Mouse (Mus musculus): ENCODE measurements around the gene Foxl1. TPM values are rescaled to one million over a fixed set of nuclear protein-coding genes. Genes with fewer than 3 reads are reported as not detected.

The Foxl1 gene
- total RNA-seq, 2 experiments from 2014 or later: not detected

DNA sequence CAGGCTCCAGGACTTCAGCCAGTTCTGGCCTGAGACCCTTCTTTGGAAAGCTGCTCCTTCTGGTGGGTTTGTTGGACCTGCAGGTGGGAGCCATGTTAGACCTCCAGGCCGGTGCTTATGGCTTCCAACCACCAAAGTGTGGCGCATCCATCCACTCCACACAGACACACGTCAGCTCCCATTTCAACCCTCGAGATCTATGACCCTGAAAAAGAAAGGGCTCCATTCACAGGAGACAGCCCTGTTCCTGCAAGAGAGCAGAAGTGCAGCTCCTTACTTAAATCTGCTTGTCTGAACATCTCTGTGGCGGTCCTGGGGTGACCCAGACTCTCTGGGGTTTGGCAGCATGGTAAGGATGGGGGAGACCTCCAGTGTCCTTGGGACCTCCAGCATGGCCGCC lies 34.2 kb upstream of the Foxl1 start:
- DNase-seq: no peak

DNA sequence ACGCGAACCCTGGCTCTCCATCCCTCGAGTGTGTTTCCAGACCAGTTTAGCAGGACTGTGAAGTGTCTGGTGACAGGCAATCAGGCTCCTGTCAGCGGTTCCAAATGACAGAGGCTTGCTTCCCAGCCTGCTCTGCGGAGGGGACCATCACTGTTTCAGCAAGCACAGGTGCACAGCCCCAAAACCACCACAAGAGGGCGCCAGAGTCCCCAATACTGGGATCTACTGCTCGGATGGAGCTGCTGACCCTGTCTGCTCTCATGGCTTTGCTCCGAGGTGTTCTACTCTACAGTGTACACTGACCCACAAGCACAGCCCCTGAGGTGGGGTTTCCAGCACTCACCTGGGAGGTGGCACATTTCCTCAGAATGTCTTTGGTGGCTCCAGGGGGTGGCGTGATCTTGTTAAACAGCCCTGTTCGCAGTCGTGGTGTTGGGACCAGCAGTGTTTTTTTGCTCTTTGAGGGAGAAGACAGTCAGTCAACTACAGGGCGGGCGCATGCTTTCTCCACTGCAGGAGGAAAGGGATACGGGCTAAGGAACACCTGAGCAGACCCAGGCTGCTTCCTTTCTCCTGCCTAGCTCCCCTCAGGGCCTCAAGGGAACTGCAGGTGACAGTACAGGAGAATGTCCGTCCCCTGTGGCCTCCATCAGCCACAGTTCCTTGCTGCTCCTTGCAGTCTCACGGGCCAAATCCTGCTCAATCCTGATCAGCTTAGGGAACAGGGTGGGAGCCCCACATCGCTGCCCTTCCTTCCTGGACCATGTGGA lies 23.5 kb upstream of the Foxl1 start:
- DNase-seq: peak; percentile 44

DNA sequence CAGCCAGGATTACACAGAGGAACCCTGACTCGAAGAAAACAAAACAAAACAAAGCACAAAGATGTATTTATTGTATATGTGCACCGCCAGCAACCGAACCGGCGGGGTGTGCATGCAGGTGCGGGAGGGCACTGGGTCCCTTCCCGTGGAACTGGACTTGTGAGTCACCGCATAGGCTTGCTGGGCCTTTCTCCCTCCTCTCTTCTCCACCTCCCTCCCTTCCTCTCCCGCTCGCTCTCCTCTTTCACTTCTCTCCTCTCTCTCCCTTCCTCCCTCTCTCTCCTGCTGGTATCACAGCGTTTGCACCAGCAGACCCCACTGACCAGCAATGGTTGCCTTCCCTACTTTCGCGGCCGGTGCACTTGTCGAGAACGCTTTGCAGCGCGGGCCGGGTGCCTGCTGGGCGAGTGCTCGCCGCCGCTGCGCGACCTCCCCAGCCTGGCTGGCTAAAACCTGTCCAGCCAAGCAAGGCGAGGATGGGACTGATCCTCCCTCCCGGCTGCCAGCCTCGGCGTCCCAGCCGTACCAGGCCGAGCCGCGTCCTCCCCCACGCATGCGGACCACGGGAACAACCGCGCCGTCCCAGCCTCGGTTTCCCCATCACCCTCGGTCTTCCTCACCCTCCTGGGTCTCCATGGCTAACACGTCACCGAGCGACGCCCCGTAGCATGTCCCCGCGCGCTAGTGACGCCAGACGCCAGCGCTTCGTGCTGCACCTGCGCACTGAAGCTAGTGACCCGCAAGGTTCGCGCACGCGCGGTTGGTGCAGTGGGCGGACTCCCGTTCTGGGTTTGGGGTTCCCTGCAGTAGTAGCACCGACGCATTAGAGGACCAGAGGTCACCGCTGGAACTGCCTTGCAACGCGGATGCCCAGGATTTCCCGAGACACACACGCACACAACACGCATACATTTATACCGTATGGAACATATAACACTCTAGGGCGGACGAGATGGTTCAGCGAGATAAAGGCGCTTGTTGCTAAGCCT lies 19.8 kb upstream of the Foxl1 start, which contains the start of gene Mthfsd:
Gene Mthfsd (minus strand): TSS at position 725 of the 989 bp plus-strand sequence.
- DNase-seq: peak; percentile 97

DNA sequence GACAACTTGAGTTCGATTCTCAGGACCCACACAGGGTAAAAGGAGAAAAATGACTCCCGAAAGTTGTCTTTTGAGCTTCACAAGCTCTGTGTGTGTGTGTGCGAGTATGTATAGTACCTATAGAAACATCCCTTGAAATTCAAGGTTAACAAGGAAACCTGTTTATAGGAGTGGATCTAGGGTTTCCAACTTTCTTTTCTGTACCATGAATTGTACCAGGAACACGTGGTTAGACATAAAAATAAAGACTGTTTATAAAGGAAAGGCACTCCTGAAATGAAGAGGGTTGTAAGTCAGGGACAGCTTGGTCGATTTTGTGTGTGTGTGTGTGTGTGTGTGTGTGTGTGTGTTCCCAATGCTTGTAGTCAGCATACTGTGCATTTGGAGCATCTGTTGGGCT lies 19.1 kb upstream of the Foxl1 start:
- no peak for DNase-seq

DNA sequence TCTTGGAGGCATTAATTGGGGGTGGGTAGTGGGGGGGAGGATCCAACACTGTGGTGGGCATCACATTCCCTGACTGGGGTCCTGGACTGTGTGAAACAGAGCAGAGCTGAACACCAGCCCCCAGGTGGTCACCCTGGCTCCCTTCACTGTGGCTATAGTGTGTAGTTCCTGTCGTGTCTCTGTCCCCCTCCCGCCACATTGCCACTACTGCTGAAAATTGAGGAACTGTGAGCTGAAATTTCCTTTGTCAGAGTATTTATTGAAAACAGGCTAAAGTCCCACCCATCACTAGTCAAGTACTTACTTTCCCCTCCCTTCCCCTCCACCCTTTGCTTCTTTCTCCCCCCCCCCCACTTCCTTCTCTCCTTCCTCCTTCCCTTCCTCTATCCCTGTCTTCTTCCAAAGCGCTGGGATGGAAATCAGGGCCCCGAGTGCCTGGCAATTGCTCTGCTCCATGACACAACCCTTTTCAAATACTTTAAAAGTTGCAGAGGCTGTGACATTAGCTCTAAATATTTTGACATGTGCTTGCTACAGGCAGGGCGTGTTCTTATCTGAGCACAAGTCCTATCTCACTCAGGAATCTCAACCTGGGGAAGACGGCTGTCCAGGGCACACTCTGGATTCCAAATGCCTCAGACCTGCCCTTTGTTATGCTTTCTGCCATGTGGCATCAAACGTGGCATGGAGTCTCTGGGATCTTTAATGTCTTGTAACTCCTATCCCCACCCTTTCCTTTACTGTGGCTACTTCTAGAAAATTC lies 16.4 kb upstream of the Foxl1 start:
- no peak for DNase-seq

DNA sequence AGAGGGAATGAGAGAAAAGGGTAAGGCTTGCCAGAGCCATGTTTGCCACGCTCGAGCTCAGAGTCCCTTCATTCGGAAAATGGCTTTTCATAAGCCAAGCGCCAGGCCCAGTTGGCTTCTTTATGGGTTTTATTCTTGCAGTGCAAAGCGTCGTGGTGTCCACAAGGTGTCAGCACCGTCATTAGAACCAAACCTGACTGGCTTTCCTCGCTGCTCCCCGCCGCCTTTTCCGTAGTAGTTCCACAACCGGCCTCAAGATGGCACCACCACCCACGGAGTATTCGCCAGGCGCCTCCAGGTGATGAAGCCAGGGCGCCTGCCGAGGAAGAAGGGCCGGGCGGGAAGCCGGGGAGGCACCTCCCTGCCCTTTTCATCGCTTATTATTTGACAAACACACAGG lies 14.5 kb upstream of the Foxl1 start:
- peak; percentile 89 for DNase-seq

DNA sequence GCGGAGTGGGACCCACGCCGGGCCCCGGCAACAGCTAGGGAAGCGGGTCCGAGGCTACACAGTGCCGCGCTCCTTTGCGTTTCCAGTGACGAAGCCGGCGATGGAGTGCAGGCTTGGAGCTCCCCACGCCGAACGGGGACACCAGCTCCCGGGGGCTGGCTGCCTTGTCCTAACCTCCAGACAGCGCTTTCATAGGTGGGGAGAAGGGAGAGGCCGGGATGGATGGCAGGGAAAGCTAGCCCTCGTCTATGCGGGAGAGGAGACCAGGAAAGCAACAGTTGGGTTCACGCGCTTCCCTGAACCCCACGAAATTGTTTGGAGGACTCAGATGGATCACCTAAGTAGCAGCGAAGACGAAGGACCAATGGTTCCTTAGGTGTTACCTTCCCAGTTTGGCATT lies 12.6 kb upstream of the Foxl1 start:
- DNase-seq: no peak

DNA sequence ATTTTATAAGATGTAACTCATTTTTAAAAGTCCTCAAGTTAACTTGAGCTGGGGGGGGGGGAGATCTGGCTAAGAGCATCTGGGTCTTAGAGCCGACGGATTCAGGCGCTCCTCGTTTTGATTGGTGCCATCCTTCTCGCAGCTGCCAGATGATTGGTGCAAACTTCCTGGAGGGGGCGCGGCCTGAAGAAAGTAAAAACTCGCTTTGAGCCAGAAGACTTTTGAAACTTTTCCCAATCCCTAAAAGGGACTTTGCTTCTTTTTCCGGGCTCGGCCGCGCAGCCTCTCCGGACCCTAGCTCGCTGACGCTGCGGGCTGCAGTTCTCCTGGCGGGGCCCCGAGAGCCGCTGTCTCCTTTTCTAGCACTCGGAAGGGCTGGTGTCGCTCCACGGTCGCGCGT lies 11.8 kb upstream of the Foxl1 start, which contains the start of gene Foxc2:
Gene Foxc2 (plus strand): TSS at position 224 of the 400 bp plus-strand sequence.
- DNase-seq: peak; percentile 81

DNA sequence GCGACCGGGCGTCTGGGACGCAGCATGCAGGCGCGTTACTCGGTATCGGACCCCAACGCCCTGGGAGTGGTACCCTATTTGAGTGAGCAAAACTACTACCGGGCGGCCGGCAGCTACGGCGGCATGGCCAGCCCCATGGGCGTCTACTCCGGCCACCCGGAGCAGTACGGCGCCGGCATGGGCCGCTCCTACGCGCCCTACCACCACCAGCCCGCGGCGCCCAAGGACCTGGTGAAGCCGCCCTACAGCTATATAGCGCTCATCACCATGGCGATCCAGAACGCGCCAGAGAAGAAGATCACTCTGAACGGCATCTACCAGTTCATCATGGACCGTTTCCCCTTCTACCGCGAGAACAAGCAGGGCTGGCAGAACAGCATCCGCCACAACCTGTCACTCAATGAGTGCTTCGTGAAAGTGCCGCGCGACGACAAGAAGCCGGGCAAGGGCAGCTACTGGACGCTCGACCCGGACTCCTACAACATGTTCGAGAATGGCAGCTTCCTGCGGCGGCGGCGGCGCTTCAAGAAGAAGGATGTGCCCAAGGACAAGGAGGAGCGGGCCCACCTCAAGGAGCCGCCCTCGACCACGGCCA lies 11.1 kb upstream of the Foxl1 start:
- no peak for DNase-seq

DNA sequence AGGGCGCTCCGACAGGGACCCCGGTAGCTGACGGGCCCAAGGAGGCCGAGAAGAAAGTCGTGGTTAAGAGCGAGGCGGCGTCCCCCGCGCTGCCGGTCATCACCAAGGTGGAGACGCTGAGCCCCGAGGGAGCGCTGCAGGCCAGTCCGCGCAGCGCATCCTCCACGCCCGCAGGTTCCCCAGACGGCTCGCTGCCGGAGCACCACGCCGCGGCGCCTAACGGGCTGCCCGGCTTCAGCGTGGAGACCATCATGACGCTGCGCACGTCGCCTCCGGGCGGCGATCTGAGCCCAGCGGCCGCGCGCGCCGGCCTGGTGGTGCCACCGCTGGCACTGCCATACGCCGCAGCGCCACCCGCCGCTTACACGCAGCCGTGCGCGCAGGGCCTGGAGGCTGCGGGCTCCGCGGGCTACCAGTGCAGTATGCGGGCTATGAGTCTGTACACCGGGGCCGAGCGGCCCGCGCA lies 10.5 kb upstream of the Foxl1 start:
- DNase-seq: no peak

DNA sequence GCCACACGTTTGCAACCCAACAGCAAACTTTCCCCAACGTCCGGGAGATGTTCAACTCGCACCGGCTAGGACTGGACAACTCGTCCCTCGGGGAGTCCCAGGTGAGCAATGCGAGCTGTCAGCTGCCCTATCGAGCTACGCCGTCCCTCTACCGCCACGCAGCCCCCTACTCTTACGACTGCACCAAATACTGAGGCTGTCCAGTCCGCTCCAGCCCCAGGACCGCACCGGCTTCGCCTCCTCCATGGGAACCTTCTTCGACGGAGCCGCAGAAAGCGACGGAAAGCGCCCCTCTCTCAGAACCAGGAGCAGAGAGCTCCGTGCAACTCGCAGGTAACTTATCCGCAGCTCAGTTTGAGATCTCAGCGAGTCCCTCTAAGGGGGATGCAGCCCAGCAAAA lies 9.8 kb upstream of the Foxl1 start:
- no peak for DNase-seq

DNA sequence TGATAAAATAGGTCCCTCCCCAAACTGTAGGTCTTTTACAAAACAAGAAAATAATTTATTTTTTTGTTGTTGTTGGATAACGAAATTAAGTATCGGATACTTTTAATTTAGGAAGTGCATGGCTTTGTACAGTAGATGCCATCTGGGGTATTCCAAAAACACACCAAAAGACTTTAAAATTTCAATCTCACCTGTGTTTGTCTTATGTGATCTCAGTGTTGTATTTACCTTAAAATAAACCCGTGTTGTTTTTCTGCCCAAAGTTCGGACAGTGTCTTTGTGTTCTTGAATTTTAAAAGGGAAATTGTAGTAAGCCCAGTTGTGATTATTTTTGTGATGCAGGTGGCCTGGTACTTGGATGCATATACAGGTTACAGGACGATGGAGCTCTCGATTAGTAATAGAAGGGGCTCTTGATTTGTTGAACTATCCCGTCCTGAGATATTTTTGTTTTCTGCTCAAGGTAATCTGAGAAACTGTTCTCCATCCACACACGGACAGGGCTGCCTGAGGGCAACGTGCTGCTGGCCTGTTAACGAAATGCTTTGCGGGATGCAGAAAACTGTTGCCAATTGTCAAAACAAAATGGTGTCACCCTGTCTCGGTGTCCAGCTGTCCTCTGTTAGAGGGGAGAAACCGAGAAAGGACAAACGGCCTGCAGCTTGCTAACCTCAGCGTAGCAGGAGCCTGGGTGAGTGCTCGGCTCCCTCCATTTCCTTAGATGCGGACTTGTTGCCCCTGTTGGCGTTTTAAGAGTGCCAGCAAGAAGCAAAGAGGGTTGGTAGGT lies 8.9 kb upstream of the Foxl1 start:
- DNase-seq: no peak

DNA sequence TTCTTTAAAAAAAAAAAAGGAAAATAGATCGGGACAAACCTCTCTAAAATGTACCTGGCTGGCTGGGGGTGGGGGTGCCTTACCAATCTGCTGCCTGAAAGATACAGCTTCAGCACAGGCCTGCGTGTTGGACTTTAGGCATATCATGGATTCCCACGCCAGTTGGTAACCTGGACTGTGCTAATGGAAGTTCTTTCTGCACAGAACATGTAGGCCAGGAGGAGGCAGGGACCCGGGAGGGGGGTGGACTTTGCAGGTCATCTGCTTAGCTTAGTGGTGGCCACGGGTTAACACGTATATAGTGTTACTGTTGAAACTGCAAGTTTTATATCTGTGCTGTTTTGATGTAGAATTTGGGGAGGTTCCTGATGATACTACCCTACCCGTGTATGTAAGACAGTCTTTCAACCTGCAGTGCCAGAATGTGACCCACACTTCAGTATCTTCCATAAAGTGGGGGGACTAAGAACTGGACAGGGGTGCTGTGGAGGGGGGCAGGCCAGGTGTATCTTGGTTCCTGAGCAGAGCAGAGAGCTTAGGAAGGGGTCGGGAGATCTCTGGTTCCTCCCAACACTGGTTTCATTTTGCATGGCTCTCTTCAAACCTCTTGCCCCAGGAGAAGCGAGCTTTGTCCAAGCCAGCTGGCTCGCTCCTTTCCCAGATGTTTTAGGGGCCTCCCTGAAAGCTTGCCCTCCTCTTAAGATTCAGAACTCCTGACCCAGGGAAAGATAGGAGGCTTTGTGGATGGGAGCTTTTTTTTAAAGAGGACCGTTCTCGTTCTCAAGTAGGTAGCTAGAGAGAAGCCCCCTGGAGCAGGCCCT lies 7.9 kb upstream of the Foxl1 start:
- DNase-seq: no peak

DNA sequence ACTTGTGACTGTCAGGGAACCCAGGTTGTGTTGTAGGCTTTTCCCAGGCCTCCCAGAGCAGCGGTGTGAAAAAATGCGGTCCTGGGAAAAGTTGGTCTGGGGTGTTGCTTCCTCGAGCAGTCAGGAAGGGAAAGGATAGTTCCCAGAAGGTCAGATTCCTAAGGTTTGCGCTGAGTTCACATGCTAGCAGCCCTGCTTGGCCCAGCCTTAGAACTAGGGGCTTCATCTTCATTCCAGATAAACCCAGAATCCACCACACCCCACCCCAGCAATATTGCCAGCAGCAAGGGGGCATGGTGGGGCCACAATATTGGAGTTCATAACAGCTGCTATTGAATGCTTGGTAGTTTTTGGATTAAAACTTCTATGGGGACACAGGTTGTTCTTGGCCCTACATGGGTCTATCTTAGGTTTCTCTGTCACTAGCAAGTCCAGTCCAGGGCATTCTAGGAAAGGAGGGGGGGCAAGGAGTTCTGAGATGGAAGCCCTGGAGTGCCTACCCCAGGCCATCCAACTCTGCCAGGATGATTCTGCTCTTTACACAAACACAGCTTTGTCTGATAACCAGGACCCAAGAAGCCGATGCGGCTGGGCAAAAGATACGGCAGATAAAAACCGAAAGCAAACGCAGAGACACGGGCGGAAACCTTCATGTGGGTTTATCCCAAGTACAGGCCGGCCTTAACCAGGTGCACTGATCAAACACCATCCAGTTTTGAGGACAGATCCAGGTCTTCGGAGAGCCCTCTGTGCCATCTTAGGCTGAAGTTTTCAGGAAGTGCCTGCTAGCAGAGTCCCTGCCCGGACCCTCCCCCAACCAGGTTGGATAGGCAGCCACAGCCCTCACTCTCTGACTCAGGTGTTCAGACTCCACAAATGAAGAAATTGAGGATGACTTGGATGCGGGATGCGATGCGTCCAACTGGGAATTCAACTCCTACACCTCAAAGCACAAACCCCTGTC lies 7.0 kb upstream of the Foxl1 start:
- DNase-seq: no peak

DNA sequence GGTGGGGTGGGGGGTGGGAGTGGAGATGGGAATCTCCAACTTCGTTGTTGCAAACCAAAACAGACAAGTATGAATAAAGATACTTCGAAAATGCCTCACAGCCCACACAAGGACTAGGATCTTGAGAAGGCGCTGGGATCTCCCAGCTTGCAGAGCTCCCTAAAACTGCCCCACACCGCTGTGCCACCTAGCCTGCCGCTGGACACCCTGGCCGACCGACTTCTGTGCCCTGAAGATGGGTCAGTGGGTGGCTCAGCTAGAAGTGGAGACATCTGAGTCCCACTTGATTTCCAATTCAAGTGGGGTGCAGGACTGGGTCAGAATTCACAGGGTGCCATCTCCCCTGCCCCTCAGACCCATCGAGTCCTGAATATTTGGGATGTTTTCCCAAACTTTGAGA lies 6.0 kb upstream of the Foxl1 start:
- no peak for DNase-seq

DNA sequence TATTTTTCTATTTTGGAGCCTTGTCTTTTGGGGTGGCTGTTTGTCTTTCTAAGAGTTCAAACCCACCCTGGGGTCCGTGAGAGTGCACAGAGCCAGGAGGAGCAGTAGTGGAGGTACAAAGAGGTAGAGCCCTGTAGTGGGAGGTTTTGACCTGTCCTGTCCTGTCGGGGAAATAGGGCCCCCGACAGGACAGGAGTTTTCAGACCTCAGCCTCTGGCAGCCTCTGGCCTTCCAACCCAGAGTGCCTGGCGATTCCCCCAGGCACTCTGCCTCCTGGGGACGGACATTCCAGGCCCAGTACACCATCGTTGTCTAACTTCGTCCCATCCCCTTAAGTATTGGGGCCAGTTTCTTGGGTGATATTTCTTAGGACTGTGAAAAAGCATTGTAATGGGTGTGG lies 5.4 kb upstream of the Foxl1 start:
- DNase-seq: no peak

DNA sequence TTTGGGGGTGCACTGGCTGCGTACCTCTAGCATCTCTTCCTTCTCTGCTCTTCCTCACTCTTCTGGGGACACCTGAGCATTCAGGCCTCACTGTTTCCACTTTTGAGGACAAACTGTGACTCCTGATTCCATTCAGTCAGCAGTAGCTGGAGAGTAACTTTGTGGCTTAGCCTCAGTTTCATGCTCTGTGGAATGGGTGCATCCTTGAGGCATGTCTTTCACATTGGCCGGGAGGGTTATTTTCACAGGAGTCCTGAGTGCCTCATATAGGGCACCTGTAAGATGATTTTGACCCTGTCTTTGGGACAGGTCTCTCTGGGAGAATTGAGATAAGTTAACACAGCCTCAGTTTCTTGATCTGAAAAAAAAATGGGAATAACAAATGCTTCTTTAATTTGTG lies 4.6 kb upstream of the Foxl1 start:
- DNase-seq: no peak

DNA sequence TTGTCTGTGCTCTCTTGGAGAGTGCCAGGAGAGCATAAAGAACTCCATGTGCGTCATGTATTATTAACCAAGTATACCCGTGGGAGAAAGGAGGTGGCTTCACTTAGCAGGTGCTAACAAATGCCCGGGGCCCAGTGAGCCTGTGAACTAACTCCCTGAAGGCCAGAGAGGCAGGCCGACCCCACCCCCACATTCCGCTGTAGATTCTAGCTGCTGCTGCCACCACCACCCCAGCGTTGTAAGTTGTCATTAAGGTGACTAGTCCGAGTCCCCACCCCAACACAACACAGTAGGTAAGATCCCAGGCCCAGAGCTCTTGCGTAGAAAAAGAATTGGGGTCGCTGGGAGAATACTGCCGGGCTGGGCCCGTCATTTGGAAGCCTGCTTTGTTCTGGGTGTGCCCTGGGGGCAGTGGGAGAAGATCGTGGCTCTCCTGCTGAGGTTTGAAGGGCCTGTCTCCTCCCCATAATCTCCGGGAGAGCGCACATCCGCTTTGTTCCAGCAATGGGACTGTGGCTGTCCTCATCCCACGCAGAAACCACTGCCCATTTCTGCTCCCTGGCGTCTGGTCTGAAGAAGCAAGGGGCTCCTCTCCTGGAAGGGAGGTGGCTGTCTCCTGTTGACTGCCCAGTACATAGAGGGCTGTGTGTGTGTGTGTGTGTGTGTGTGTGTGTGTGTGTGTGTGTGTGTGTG lies 3.0 kb upstream of the Foxl1 start:
- no peak for DNase-seq

Measured in gastrocnemius, postnatal 25 days (tissue).